Mouse (Mus musculus): Measurements from ENCODE around the gene Ifnz. TPM values are rescaled to one million over a fixed set of nuclear protein-coding genes. Genes with fewer than 3 reads are reported as not detected.
"Not testable (repeated sequence)": the region's sequence is repeated elsewhere in the genome, so short reads cannot be mapped to it uniquely, and the experiment has no call there.

Ifnz gene
- total RNA-seq, 2 experiments from 2014 or later: 0.20 TPM; not detected in 1

DNA sequence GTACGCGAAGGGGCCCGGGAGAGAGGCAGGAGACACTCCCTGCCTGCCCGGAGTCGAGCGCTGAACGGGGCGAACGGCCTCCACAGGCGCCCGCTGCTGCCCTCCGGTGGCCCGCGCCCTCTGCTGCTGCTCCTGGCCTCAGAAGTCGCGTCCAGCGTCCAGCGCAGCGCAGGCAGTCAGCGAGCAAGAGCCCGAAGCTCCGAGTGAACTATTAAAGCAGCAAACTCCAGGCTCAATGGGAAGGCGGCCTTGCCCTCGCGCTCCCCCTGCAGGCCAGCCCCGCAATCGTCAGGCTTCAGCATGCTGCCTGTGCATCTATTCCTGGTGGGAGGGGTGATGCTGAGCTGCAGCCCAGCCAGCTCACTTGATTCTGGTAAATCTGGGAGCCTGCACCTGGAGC lies 3.5 kb downstream of the Ifnz start, which contains the start of gene Gm13276:
Gene Gm13276, plus strand, starts transcription at position 301 of the 400 bp plus-strand sequence.
- not testable (repeated sequence) for DNase-seq

DNA sequence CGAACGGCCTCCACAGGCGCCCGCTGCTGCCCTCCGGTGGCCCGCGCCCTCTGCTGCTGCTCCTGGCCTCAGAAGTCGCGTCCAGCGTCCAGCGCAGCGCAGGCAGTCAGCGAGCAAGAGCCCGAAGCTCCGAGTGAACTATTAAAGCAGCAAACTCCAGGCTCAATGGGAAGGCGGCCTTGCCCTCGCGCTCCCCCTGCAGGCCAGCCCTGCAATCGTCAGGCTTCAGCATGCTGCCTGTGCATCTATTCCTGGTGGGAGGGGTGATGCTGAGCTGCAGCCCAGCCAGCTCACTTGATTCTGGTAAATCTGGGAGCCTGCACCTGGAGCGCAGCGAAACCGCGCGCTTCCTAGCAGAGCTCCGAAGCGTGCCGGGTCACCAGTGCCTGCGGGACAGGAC lies 6.5 kb downstream of the Ifnz start, which contains the start of gene Gm13277:
Gene Gm13277, plus strand, starts transcription at position 231 of the 400 bp plus-strand sequence.
- peak; percentile 70 for DNase-seq

- not testable (repeated sequence) for DNase-seq
These were observed 9.3 kb downstream of the Ifnz start, which contains the start of gene Gm13278 for GRCm38 (mm10) chr4:88791250-88791649. Gene Gm13278, plus strand, starts transcription at chr4:88791550.

GRCm38 (mm10) chr4:88793936-88794675 lies 12.2 kb downstream of the Ifnz start, which contains the start of gene Gm13275:
Gene Gm13275, plus strand, starts transcription at chr4:88794487.
- peak; percentile 2 to 17 for DNase-seq

- not testable (repeated sequence) for DNase-seq
These were observed 15.2 kb downstream of the Ifnz start, which contains the start of gene Gm13279 for GRCm38 (mm10) chr4:88797097-88797496. Gene Gm13279, plus strand, starts transcription at chr4:88797397.

- DNase-seq: not testable (repeated sequence)
These were observed 17.4 kb downstream of the Ifnz start, which contains the start of gene Gm13285 for GRCm38 (mm10) chr4:88799365-88799764. Gene Gm13285, plus strand, starts transcription at chr4:88799665.

DNA sequence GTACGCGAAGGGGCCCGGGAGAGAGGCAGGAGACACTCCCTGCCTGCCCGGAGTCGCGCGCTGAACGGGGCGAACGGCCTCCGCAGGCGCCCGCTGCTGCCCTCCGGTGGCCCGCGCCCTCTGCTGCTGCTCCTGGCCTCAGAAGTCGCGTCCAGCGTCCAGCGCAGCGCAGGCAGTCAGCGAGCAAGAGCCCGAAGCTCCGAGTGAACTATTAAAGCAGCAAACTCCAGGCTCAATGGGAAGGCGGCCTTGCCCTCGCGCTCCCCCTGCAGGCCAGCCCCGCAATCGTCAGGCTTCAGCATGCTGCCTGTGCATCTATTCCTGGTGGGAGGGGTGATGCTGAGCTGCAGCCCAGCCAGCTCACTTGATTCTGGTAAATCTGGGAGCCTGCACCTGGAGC lies 21.0 kb downstream of the Ifnz start, which contains the start of gene Gm13287:
Gene Gm13287, plus strand, starts transcription at position 301 of the 400 bp plus-strand sequence.
- DNase-seq: not testable (repeated sequence)

DNA sequence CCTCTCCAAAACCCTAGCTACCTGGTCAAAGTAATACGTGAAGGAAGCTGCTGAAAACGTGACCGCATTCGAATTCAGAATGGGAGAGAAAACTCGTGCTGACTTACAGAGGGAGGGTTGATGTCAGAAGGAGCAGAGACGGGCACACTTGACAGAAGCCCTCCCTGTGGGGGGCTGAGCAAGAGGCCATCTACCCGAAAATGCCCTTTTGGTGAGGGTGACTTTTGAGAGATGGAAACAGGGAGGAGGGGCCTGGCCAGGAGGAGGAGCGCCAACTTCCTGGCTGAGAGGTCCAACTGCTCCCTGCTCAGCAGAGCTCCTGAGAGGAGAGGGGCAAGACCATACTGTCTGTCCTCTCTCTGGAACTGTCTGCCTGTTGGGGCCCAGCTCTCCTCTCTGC lies 23.3 kb downstream of the Ifnz start, which contains the start of gene Gm13288:
Gene Gm13288, plus strand, starts transcription at position 301 of the 400 bp plus-strand sequence.
- DNase-seq: not testable (repeated sequence)

DNA sequence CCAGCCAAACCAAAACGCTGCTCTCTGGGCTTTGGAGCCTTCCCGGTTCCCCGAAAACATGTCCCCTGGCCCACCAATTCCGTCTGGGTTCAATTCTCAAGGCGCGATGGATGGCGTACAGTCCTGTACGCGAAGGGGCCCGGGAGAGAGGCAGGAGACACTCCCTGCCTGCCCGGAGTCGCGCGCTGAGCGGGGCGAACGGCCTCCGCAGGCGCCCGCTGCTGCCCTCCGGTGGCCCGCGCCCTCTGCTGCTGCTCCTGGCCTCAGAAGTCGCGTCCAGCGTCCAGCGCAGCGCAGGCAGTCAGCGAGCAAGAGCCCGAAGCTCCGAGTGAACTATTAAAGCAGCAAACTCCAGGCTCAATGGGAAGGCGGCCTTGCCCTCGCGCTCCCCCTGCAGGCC lies 23.8 kb downstream of the Ifnz start:
- DNase-seq: peak; percentile 49 to 57

DNA sequence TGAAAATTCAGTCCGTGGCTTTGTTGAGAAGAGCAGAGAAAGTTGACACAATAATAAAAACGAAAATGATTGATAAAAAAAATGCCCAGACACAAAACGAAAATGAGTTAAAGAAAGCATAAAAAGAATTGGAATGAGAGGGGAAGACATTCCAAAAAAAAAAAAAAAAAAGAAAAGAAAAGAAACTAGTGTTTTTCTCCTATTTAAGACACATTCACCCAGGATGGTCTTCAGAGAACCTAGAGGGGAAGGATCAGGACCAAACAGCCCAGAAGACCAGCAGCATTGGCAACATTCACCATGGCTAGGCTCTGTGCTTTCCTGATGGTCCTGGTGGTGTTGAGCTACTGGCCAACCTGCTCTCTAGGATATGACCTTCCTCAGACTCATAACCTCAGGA lies 34.0 kb downstream of the Ifnz start, which contains the start of gene Ifna7:
Gene Ifna7, plus strand, starts transcription at position 301 of the 400 bp plus-strand sequence.
- DNase-seq: no peak

- no peak for DNase-seq
These were observed 37.7 kb downstream of the Ifnz start, which contains the start of gene Ifna11 for GRCm38 (mm10) chr4:88819659-88820058. Gene Ifna11, plus strand, starts transcription at chr4:88819959.

DNA sequence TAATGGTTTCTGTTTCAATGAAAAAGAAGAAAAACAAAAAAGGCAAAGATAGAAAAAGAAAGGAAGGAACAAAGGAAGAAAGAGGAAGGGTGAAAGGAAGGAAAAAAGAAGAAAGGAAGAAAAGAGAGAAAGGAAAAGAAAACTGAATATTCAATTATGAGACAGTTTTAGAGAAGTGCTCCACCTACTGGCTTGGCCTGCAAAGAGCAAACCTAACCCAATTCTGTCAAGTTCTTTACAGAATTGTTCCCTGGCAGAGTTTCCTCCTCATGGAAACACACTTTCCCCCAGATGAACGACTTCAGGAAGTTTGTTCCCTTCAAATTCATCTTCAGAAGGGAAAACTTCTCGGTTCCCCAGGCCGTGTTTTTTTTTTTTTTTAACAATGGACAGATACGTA lies 41.1 kb downstream of the Ifnz start:
- peak in 1 of 2 experiments; percentile 9 for DNase-seq

- not testable (repeated sequence) for DNase-seq
These were observed 45.2 kb downstream of the Ifnz start, which contains the start of gene Ifna6 for GRCm38 (mm10) chr4:88827116-88827515. Gene Ifna6, plus strand, starts transcription at chr4:88827416.

DNA sequence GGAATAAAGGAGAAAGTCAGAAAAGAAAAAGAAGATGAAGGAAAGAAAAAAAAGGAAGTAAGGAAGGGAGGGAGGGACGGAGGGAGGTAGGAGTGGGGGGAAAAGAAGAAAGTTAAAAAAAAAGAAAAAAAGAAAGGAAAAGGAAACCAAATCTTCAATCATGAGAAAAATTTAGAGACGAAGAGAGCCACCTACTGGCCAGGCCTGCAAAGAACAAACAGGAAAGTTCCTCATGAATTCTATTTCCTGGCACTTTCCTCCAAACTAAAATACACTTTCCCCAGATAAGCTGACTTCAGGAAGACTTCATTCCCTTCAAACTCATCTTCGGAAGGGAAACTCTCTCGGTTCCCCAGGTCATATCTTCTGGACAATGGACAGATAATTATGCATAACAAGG lies 48.6 kb downstream of the Ifnz start:
- peak; percentile 3 to 37 for DNase-seq

Other genes starting within 250 kb of the Ifnz start
- not detected for gene Ifna15, start 223.9 kb upstream of the Ifnz start, total RNA-seq (2021)
- gene Ifna14, start 210.3 kb upstream of the Ifnz start, total RNA-seq (2021): not detected
- gene Ifna9, start 189.7 kb upstream of the Ifnz start, total RNA-seq (2021): not detected
- not detected for gene Ifna12, start 178.8 kb upstream of the Ifnz start, total RNA-seq (2021)
- gene C87499, start 147.7 kb upstream of the Ifnz start, total RNA-seq (2021): not detected
- not detected for gene Ifna13, start 137.7 kb upstream of the Ifnz start, total RNA-seq (2021)
- not detected for gene Ifna16, start 105.2 kb upstream of the Ifnz start, total RNA-seq (2021)
- gene Ifna2, start 98.2 kb upstream of the Ifnz start, total RNA-seq (2021): not detected
- not detected for gene Ifnab, start 90.8 kb upstream of the Ifnz start, total RNA-seq (2021)
- under 1 TPM; 0.36 to 0.60 TPM for gene Gm26566, start 60.3 kb upstream of the Ifnz start, total RNA-seq (2021)
- 10 to 100 TPM; 82.5 to 89.7 TPM for gene Klhl9, start 59.7 kb upstream of the Ifnz start, total RNA-seq (2021)
- not detected for gene Gm13271, start 27.3 kb upstream of the Ifnz start, total RNA-seq (2021)
- under 1 TPM in 1 of 2 experiments, not detected in 1; 0.20 TPM for gene Gm13283, start 22.0 kb upstream of the Ifnz start, total RNA-seq (2021)
- gene Gm13290, start 8.3 kb upstream of the Ifnz start, total RNA-seq (2021): not detected
- not detected for gene Gm13289, start 5.2 kb upstream of the Ifnz start, total RNA-seq (2021)
- not detected for gene Gm13272, start 2.3 kb upstream of the Ifnz start, total RNA-seq (2021)
- not detected for gene Gm13276, start 3.6 kb downstream of the Ifnz start, total RNA-seq (2021)
- not detected for gene Gm13277, start 6.5 kb downstream of the Ifnz start, total RNA-seq (2021)
- not detected for gene Gm13278, start 9.4 kb downstream of the Ifnz start, total RNA-seq (2021)
- not detected for gene Gm13275, start 12.4 kb downstream of the Ifnz start, total RNA-seq (2021)
- not detected for gene Gm13279, start 15.3 kb downstream of the Ifnz start, total RNA-seq (2021)
- gene Gm13285, start 17.5 kb downstream of the Ifnz start, total RNA-seq (2021): not detected
- not detected for gene Gm13287, start 21.1 kb downstream of the Ifnz start, total RNA-seq (2021)
- under 1 TPM in 1 of 2 experiments, not detected in 1; 0.10 TPM for gene Gm13288, start 23.4 kb downstream of the Ifnz start, total RNA-seq (2021)
- not detected for gene Ifna7, start 34.1 kb downstream of the Ifnz start, total RNA-seq (2021)
- not detected for gene Ifna11, start 37.8 kb downstream of the Ifnz start, total RNA-seq (2021)
- gene Ifna6, start 45.3 kb downstream of the Ifnz start, total RNA-seq (2021): not detected
- not detected for gene Ifna5, start 53.4 kb downstream of the Ifnz start, total RNA-seq (2021)
- not detected for gene Ifna4, start 59.7 kb downstream of the Ifnz start, total RNA-seq (2021)
- gene Ifna1, start 68.0 kb downstream of the Ifnz start, total RNA-seq (2021): not detected
- gene Ifne, start 98.1 kb downstream of the Ifnz start, total RNA-seq (2021): not detected

Data from adrenal gland, postnatal 36 days (tissue).